8 mouse cellular contexts compared by ENCODE assay signal in genomic region chr2:147012623-147013184, GRCm38 (mm10). TPM values are rescaled to one million over a fixed set of nuclear protein-coding genes. Genes with fewer than 3 reads are reported as not detected.
DNase-seq lines count a peak whose midpoint lies in the region; ATAC-seq lines count a peak whose summit lies in the region.

Gene Xrn2 (plus strand): TSS chr2:147012996.

- H3K27ac ChIP-seq in hindbrain, embryonic 14.5 days: peak within 1 kb of the TSS; percentile 92

- peak within 1 kb of the TSS; percentile 72 for H3K4me3 ChIP-seq in hindbrain, embryonic 14.5 days (replicated peaks; ENCODE audit: low read length)

- H3K4me1 ChIP-seq in hindbrain, embryonic 14.5 days (replicated peaks; ENCODE audit: control insufficient read depth, insufficient read depth, low read length): peaks cover 21% of the 10 kb centered on the region

- no peaks in the 10 kb centered on the region for H3K9me3 ChIP-seq in hindbrain, embryonic 14.5 days (ENCODE audit: control insufficient read depth, low read length)

- under 1% methylated on average over 37 of the region's 37 CpGs for WGBS in hindbrain, embryonic 14.5 days

- H3K27me3 ChIP-seq in hindbrain, embryonic 14.5 days (ENCODE audit: control insufficient read depth, insufficient read depth, low read length): no peaks in the 10 kb centered on the region

- H3K9ac ChIP-seq in hindbrain, embryonic 14.5 days: peak within 1 kb of the TSS; percentile 74

- no peaks in the 10 kb centered on the region for H3K36me3 ChIP-seq in hindbrain, embryonic 14.5 days (replicated peaks; ENCODE audit: control insufficient read depth, insufficient read depth)

- H3K4me2 ChIP-seq in hindbrain, embryonic 14.5 days (replicated peaks): peak within 1 kb of the TSS; percentile 69

- peak; percentile 97 for ATAC-seq in hindbrain, embryonic 14.5 days (ENCODE audit: low FRiP score)

- peak; percentile 96 for DNase-seq in R1 (ENCODE audit: low read depth, low spot score)
- DNase-seq in cerebellum, postnatal 25 days: peak; percentile 98
- peak; percentile 92 to 95 for DNase-seq in frontal cortex, postnatal 25 days (ENCODE audit: low spot score in 2 of 2)
- DNase-seq in hindbrain, embryonic 14.5 days (ENCODE audit: low spot score): peak; percentile 97
- peak; percentile 97 to 98 for DNase-seq in layer of hippocampus, postnatal 36 days
- DNase-seq in lung, postnatal 36 days: peak; percentile 96
- DNase-seq in retina, postnatal 1 day: peak; percentile 99
- peak; percentile 93 to 95 for DNase-seq in urinary bladder, adult 18-20 months (ENCODE audit: low spot score in 2 of 2)

RNA-seq across cellular contexts. Expression of gene Xrn2, which starts in this region (rescaled TPM):
- 80.9 and 83.2 TPM in 2 replicates for polyA plus RNA-seq in hindbrain, embryonic 14.5 days (2014; fragmentation: Nextera tagmentation; extraction: Ambion mirVana)
- 10 to 100 TPM; 44.3 to 47.2 TPM for total RNA-seq in layer of hippocampus, postnatal 36 days (2021)

Comparison
In these comparisons a context has a peak if more than half of its experiments do, and no peak if none do; other contexts are left out.
1. Peak in every context shown above with its lines: DNase-seq, ATAC-seq, H3K4me3 ChIP-seq and H3K27ac ChIP-seq.